Mouse (Mus musculus) CH12.LX (cell line): ENCODE measurements around the gene Olfr324. TPM values are rescaled to one million over a fixed set of nuclear protein-coding genes. Genes with fewer than 3 reads are reported as not detected.

Experiments used
- DNase-seq: peaks from one replicate; pipeline ENCODE4 v3.0.0-alpha.2; 2013; ENCODE audit errors: extremely low read depth
- H3K27ac ChIP-seq: 2 replicates; pipeline ENCODE4 v1.5.1; 2012; ENCODE audit warnings: low read depth, mild to moderate bottlenecking, control low read depth, moderate library complexity; ENCODE audit not compliant: insufficient read depth
- H3K27me3 ChIP-seq: replicated peaks from 2 replicates; pipeline ENCODE3; 2012; ENCODE audit warnings: inconsistent platforms
- H3K36me3 ChIP-seq, 2 experiments: replicated peaks in 1 of 2; 2 replicates each; pipeline versions ENCODE3 to v1.6.1; 2012; ENCODE audit warnings: inconsistent platforms in 1 of 2, low read length in 1 of 2, mild to moderate bottlenecking in 1 of 2, mixed read lengths in 1 of 2, moderate library complexity in 1 of 2; ENCODE audit not compliant: control insufficient read depth in 1 of 2, insufficient read depth in 1 of 2
- H3K4me1 ChIP-seq, 2 experiments: 2 replicates each; pipeline ENCODE4 v1.6.1; 2012; ENCODE audit warnings: inconsistent platforms in 1 of 2, moderate library complexity in 1 of 2; ENCODE audit not compliant: insufficient read depth in 2 of 2, control insufficient read depth in 1 of 2
- H3K4me2 ChIP-seq: 2 replicates; pipeline ENCODE4 v1.6.1; 2012; ENCODE audit warnings: low read depth, mild to moderate bottlenecking, control low read depth; ENCODE audit not compliant: poor library complexity, insufficient read depth, severe bottlenecking
- H3K4me3 ChIP-seq, 3 experiments: fragments of 150-350 bp in 1 of 3; sonication (generic) in 1 of 3; replicated peaks in 1 of 3; 2 replicates each; pipeline versions ENCODE3 to v1.5.1; 2011 to 2012; ENCODE audit warnings: low read depth in 2 of 3, low read length in 2 of 3, mild to moderate bottlenecking in 2 of 3, moderate library complexity in 2 of 3, control low read depth in 1 of 3, improper control_type of control experiment in 1 of 3, inconsistent platforms in 1 of 3, mixed read lengths in 1 of 3; ENCODE audit not compliant: poor library complexity in 1 of 3
- H3K79me2 ChIP-seq: replicated peaks from 2 replicates; pipeline ENCODE4 v1.6.1; 2012; ENCODE audit warnings: mild to moderate bottlenecking, moderate library complexity; ENCODE audit not compliant: control insufficient read depth, poor library complexity, insufficient read depth, severe bottlenecking; ENCODE audit errors: extremely low read depth
- H3K9ac ChIP-seq: 2 replicates; pipeline ENCODE4 v1.6.1; 2012; ENCODE audit warnings: low read depth, mild to moderate bottlenecking, control low read depth, moderate library complexity; ENCODE audit not compliant: insufficient read depth
- H3K9me3 ChIP-seq: replicated peaks from 2 replicates; pipeline ENCODE3; 2012; ENCODE audit warnings: low read length, inconsistent platforms, mixed read lengths
- CHD1 ChIP-seq: IDR thresholded peaks from 2 replicates; pipeline ENCODE4 v1.6.1; 2012; ENCODE audit warnings: low read depth, low read length, improper control_type of control experiment, inconsistent platforms
- CHD2 ChIP-seq: IDR thresholded peaks from 2 replicates; pipeline ENCODE4 v1.6.1; 2011; ENCODE audit warnings: low read length, improper control_type of control experiment
- ETS1 ChIP-seq: conservative IDR thresholded peaks from 2 replicates; pipeline ENCODE4 v1.6.1; 2012; ENCODE audit warnings: low read depth, mild to moderate bottlenecking, inconsistent platforms, low read length, improper control_type of control experiment, moderate library complexity
- IRF4 ChIP-seq: IDR thresholded peaks from 2 replicates; pipeline ENCODE4 v1.6.1; 2014; ENCODE audit warnings: low read depth, mild to moderate bottlenecking, inconsistent platforms, low read length, improper control_type of control experiment
- JUN ChIP-seq: IDR thresholded peaks from 2 replicates; pipeline ENCODE4 v1.6.1; 2011; ENCODE audit warnings: low read depth, mild to moderate bottlenecking, low read length, improper control_type of control experiment, moderate library complexity; ENCODE audit not compliant: insufficient read depth
- MAX ChIP-seq: IDR thresholded peaks from 2 replicates; pipeline ENCODE4 v1.6.1; 2011; ENCODE audit warnings: low read length, improper control_type of control experiment
- MEF2A ChIP-seq: IDR thresholded peaks from 2 replicates; pipeline ENCODE4 v1.6.1; 2014; ENCODE audit warnings: low read depth, mild to moderate bottlenecking, inconsistent platforms, low read length, improper control_type of control experiment, borderline replicate concordance
- MXI1 ChIP-seq: IDR thresholded peaks from 2 replicates; pipeline ENCODE4 v1.6.1; 2011; ENCODE audit warnings: mild to moderate bottlenecking, low read depth, low read length, improper control_type of control experiment
- MYC ChIP-seq: IDR thresholded peaks from 2 replicates; pipeline ENCODE4 v1.6.1; 2011; ENCODE audit warnings: low read depth, mild to moderate bottlenecking, improper control_type of control experiment, low read length
- NRF1 ChIP-seq: IDR thresholded peaks from 2 replicates; pipeline ENCODE4 v1.6.1; 2014; ENCODE audit warnings: low read depth, mild to moderate bottlenecking, inconsistent platforms, low read length, improper control_type of control experiment, moderate library complexity
- PAX5 ChIP-seq: IDR thresholded peaks from 2 replicates; pipeline ENCODE4 v1.6.1; 2012; ENCODE audit warnings: low read length, inconsistent platforms, mixed read lengths
- POLR2AphosphoS2 ChIP-seq: IDR thresholded peaks from 2 replicates; pipeline ENCODE4 v1.6.1; 2011; ENCODE audit warnings: low read depth, low read length, improper control_type of control experiment
- TBP ChIP-seq: conservative IDR thresholded peaks from 2 replicates; pipeline ENCODE4 v1.6.1; 2011; ENCODE audit warnings: low read depth, low read length, improper control_type of control experiment
- UBTF ChIP-seq: IDR thresholded peaks from 2 replicates; pipeline ENCODE4 v1.6.1; 2012; ENCODE audit warnings: low read depth, mild to moderate bottlenecking, inconsistent platforms, low read length, improper control_type of control experiment, moderate library complexity
- USF1 ChIP-seq: IDR thresholded peaks from 2 replicates; pipeline ENCODE4 v1.6.1; 2014; ENCODE audit warnings: low read depth, mild to moderate bottlenecking, inconsistent platforms, low read length, improper control_type of control experiment
- ZKSCAN1 ChIP-seq: IDR thresholded peaks from 2 replicates; pipeline ENCODE4 v1.6.1; 2012; ENCODE audit warnings: low read depth, inconsistent platforms, low read length, improper control_type of control experiment, borderline replicate concordance
- dilution Hi-C: fragments of 300-500 bp; cut with MboI; formaldehyde crosslinking; loops from 2 replicates; pipeline ENCODE4 v1.14.3; 2020; ENCODE audit warnings: low sequenced_read_pairs; ENCODE audit not compliant: extremely low pct_unique_long_range_greater_than_20kb, extremely low pct_ligation_motif_present
- in situ Hi-C: fragments of 300-500 bp; cut with MboI; formaldehyde crosslinking; loops from 3 replicates; pipeline ENCODE4 v1.14.3; 2019; ENCODE audit warnings: low sequenced_read_pairs, low pct_ligation_motif_present, low pct_unique_long_range_greater_than_20kb, mixed read lengths
- polyA plus RNA-seq: library from polyadenylated mRNA; unstranded; fragments of >175 nt; gene quantifications from 2 replicates; pipeline ENCODE4 v1.2.1, GENCODE M21; 2012; ENCODE audit warnings: low read depth; ENCODE audit not compliant: insufficient read length
- total RNA-seq, 2 experiments: library from RNA; depleted of rRNA; stranded (reverse); fragments of 300-350 nt in 1 of 2; fragments of >200 nt in 1 of 2; gene quantifications; 2 replicates each; pipeline ENCODE4 v1.2.3; 2012 to 2014

Olfr324 gene
- total and polyA plus RNA-seq, 3 experiments: not detected

GRCm38 (mm10) chr11:58597837-58598236, 2.9 kb downstream of the Olfr324 start:
- DNase-seq: no peak
- no peak for TF ChIP-seq ETS1
- TF ChIP-seq ZKSCAN1: no peak
- TF ChIP-seq JUN: no peak
- TF ChIP-seq CHD2: no peak
- no peak for TF ChIP-seq MAX
- TF ChIP-seq PAX5: no peak
- TF ChIP-seq MEF2A: no peak
- no peak for TF ChIP-seq MXI1
- TF ChIP-seq POLR2AphosphoS2: no peak
- TF ChIP-seq IRF4: no peak
- TF ChIP-seq NRF1: no peak
- TF ChIP-seq MYC: no peak
- TF ChIP-seq TBP: no peak
- TF ChIP-seq CHD1: no peak
- no peak for TF ChIP-seq USF1
- no peak for TF ChIP-seq UBTF
- dilution Hi-C loops: no loop called here
- no peak overlapping the region for H3K4me3 ChIP-seq
- H3K27ac ChIP-seq: no peak overlapping the region
- peaks cover 79% of the 10 kb centered on the region for H3K27me3 ChIP-seq
- no peak overlapping the region for H3K9ac ChIP-seq
- no peaks in the 10 kb centered on the region for H3K9me3 ChIP-seq
- no peaks in the 10 kb centered on the region for H3K36me3 ChIP-seq
- no peak overlapping the region for H3K4me2 ChIP-seq
- H3K79me2 ChIP-seq: no peaks in the 10 kb centered on the region
- in situ Hi-C loops: no loop called here
- H3K4me1 ChIP-seq: no peaks in the 10 kb centered on the region

- TF ChIP-seq ETS1: no peak
- no peak for TF ChIP-seq ZKSCAN1
- TF ChIP-seq POLR2AphosphoS2: no peak
- no peak for TF ChIP-seq IRF4
- no peak for TF ChIP-seq TBP
- no peak for TF ChIP-seq PAX5
- Histone ChIP-seq H3K4me3 (no peak overlapping the region), H3K9ac (no peak overlapping the region), H3K4me2 (no peak overlapping the region), H3K9me3 (no peaks in the 10 kb centered on the region), H3K27me3 (peaks cover 91% of the 10 kb centered on the region), H3K79me2 (no peaks in the 10 kb centered on the region), H3K4me1 (no peaks in the 10 kb centered on the region), H3K27ac (no peak overlapping the region), H3K36me3 (no peaks in the 10 kb centered on the region)
- in situ Hi-C loops: no loop called here
- dilution Hi-C loops: no loop called here
- DNase-seq: no peak
Measured at GRCm38 (mm10) chr11:58602062-58602461, 7.1 kb downstream of the Olfr324 start.
